Mouse (Mus musculus): ENCODE results near the gene Sgms1.

Gene Sgms1

GRCm38 (mm10) chr19:32199133-32199532, 190.4 kb downstream of the Sgms1 start:
- DNase-seq, result no peak

DNA sequence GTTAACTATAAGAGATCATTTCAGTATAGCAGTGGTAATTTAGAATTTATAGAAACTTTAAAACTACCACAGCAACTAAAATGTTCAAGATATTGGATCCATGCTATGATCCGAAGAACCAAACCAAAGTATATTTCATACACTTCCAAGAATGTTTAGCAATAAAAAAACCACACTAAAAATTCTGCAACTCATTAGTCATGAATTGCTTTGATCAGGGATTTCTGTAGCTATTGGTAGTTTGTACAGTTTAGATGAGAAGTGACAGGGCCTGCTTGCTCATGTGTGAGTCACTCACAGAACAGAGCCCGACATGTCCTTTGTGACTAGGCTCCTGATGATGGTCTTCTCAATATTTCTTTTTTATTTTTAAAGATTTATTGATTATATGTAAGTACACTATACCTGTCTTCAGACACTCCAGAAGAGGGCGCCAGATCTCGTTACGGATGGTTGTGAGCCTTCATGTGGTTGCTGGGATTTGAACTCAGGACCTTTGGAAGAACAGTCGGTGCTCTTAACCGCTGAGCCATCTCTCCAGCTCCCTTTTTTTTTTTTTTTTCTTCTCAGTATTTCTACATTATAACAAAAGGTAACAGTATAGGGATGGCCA, 190.9 kb downstream of the Sgms1 start:
- no peak for DNase-seq

GRCm38 (mm10) chr19:32196976-32197819, 192.3 kb downstream of the Sgms1 start:
- no peak for DNase-seq

GRCm38 (mm10) chr19:32196222-32196621, 193.3 kb downstream of the Sgms1 start:
- no peak for DNase-seq

- no peak for DNase-seq
Measured at GRCm38 (mm10) chr19:32194863-32195262, 194.7 kb downstream of the Sgms1 start.

GRCm38 (mm10) chr19:32194074-32194473, 195.4 kb downstream of the Sgms1 start:
- DNase-seq, result no peak

GRCm38 (mm10) chr19:32191596-32191995, 197.9 kb downstream of the Sgms1 start:
- DNase-seq, result no peak

DNA sequence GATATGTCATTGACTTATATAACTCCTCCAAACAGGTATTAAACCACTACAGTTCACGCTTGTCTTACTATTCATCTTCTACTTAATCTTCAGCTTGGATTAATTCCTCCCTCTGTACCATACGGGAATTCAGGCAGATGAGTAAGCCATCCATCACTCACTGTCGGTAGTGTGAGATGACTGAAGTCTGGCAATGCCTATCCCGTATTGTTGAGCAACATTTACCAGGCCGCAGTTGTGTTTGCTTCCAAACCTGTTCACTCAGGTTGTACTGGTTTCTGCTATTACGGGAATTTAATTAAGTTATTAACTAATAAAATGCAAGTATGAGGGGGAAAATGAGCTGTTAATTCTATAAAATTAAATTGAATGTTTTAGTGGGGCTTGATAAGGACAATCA, 199.6 kb downstream of the Sgms1 start:
- DNase-seq, result no peak

DNA sequence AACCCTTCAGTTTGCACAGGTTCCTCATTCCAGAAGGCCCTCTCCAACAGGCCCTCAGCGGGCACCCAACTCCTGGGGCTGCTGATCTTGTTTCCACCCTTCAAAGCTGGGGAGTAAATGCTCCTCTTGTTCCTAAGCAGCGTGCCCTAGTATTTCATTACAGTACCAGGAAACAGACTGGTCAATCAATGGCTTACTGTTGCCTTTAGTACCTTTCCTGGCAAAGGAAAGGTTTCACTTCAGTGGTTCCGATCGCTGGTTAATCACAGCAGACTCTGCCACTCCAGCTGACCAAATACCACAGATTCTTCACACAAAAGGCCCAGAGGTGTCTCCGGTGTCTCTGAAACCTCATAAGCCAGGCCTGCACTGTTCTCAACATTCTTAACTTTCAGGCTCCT, 200.5 kb downstream of the Sgms1 start:
- DNase-seq, result no peak

DNA sequence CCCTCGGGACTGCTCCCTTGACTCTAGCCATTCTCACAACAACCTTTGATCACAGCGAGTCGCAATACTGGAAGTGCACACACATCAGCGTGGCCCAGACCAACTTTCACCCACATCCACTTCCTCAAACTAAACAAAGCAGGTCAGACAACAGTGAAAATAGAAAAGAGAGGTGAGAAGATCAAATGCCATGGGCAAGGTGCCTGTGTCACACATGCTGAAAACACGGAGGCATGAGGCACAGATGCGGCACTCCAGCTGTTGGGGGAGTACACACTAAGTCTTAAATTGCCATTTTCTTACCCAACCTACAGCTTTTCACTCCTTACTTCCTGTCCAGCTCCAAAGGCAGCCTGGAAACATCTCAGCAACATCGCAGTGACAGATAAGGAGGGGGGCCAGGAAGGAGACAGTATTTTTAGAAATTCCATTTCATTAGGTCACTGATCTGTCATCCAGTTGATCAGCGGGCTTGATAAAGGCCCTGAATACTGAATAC, 202.9 kb downstream of the Sgms1 start:
- DNase-seq, result no peak

DNA sequence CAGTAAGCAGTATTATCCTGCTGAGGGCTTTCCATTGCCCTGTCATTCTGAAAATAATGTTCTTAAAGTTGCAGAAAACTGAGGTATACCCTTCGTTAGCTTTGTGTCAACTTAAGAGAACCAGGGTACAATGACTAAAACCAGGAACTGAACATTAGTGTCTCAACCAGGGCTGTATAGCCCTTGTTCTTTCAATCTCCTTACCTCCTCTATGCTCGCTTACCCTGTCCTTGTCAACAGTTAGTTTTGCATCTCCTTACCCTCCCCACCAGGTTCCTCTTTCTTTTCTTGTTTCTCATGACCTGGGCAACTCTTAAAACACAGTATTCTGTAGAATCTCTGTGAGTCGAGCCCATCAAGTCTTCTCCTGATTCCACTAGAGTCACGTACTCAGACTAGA, 206.5 kb downstream of the Sgms1 start:
- DNase-seq, result no peak

DNA sequence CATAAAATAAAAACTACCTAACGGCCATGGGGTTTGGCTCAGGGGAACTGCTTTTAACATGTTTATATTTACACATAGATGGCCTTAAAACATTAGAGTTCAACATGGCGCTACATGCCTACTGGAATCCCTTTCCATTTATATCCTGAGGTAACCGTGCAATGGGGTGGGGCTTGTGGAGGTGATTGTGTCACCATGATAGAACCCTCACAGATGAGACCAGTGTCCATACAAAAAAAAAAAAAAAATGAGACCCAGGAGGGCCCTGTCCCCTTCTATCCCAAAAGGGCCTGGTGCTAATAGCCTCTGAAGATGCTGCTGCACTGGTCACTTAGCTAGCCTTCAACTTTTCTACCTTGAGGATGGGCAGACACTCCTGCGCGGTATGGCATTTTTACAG, 207.0 kb downstream of the Sgms1 start:
- no peak for DNase-seq

GRCm38 (mm10) chr19:32181721-32182394, 207.7 kb downstream of the Sgms1 start:
- no peak for DNase-seq

DNA sequence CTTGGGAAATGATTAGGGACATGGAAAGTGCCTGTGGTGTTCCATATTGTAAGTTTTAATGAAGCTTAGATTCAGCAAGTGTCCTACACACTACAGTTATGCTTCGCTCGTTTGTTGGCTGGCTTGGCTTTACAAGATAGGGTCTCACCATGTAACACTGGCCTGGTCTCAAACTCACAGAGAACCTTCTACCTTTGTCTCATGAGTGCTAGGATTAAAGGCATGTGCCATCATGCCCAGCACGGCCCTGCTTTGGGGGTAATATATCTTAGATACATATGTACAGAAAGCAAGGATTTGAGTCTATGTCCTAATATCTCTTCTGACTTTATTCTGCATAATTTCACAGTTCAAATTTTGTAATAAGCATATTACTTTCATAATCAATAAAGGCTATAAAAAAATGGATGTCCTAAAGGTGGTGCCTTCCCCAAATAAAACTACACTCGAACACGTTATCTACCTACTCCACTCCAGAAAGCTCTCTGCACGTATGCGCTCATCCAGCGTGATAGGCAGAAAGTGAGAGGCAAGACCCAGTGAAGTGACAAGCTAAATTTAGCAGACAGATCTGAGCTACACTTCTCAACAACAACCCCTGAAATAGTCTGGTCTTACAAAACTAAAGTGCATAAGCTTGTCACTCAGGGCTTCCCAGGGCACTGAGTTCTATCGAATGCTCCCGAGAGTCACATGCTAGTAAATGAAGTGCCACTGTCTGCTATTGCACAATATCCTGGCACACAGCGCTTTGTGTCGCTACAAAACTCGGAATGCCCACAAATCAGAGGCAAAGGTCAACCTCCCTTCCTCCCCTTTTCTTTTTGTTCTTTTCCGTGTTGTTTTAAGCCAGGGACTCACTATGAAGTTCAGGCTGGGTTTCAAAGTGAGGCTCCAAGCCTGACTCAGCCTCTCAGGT, 208.5 kb downstream of the Sgms1 start:
- DNase-seq, result no peak

DNA sequence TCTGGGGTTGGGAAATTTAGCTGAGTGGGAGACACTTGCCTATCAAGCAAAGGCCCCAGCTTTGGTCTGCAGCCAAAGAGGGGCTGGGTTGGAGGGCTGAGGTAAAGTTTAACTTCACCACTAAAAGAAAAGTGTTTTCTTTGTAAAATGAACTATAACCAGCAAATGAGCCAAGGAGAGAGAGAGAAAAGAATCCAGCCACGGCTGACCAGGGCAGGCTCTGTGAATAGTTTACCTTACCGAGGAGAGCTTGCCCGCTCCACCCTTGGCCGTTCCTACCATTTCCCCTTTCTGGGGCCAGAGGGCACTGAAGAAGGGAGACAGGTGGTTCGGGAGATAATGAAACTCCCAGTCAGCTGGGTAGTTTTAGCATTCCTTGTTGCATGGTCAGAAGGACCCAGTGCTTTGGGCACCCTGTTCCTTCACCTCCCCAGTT, 209.5 kb downstream of the Sgms1 start:
- DNase-seq, result no peak

GRCm38 (mm10) chr19:32179514-32179913, 210.0 kb downstream of the Sgms1 start:
- DNase-seq, result no peak

GRCm38 (mm10) chr19:32178161-32178560, 211.4 kb downstream of the Sgms1 start:
- DNase-seq, result peak; percentile 34

GRCm38 (mm10) chr19:32176458-32176857, 213.1 kb downstream of the Sgms1 start:
- DNase-seq, result no peak

DNA sequence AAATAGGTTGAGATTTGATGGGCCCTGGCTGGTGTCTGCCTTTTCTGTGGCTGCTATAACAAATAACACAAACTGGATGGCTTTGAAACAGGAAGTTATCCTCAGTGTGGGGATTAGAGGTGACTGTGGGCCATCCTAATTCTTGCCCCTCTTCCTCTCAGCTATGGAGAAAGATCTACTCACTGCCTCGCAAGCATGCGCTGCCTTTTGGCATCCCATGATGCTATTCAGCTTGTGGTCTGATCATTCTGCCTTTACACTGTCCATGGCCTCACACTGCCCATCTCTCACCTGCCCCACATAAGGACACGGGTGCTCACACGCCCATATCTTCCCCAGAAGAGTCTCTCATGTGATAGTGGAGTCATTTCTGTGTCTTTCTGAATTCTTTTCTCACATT, 213.5 kb downstream of the Sgms1 start:
- DNase-seq, result no peak

- no peak for DNase-seq
Measured at GRCm38 (mm10) chr19:32175013-32175412, 214.5 kb downstream of the Sgms1 start.

DNA sequence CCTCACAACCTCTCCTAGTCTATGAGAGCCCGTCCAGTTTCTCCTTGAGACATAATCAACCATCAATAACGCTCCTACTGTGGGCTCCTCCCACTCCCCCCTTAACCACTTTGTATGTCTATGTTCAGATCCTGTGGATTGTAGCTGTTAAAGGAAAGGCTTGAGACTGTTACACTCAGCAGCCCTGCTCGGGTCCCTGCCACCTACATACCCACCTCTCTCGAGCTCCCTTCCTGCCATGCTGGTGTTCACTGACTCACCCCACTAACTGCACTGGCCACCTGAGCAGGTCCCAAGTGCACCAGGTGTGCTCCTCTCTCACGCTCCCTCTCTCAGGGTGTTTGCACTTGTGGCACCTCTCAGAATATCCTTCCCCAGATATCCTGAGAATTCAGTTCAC, 215.0 kb downstream of the Sgms1 start:
- DNase-seq, result no peak

DNA sequence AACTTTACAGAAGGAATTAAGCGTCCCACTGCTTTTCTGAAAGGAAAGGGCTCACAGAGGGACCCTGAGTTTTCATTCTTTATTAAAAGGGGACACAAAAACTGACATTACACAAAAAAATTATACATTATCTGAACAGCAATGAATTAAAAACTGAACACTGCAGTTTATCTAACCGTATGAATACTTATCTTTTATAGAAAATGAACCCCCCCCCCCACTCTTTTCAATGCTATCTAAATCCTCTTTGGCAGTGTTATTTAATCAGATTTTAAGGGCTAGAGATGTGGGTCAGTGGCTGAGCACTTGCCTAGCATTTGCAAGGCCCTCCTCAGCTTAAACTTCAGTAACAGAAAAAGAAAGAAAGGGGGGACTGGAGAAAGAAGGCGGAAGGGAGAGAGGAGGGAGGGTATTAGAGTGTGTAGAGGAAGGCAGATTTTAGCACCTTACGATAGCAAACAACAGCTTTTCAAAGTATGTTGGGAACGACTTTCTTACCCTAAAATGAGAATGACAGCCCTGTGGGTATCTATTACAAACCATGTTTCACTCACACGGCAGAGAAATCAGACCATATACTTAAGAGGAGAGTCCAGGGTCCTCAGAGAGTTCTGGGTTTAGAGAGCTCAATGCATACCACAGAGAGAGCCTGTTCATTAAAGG, 215.9 kb downstream of the Sgms1 start:
- DNase-seq, result no peak
